Mouse (Mus musculus) testis, postnatal 14 days (tissue): ENCODE results near the gene Gm10053.
"Not testable (repeated sequence)": the region's sequence is repeated elsewhere in the genome, so short reads cannot be mapped to it uniquely, and the experiment has no call there.

Experiments used
- DNase-seq: peaks from one replicate; pipeline ENCODE4 v3.0.0; 2021; ENCODE audit warnings: low spot score

The Gm10053 gene

GRCm38 (mm10) chr19:24875129-24875870 lies at the start of gene Gm10053:
Gene Gm10053, plus strand, starts transcription at chr19:24875686.
- not testable (repeated sequence) for DNase-seq

GRCm38 (mm10) chr19:24842080-24842479 lies 33.4 kb upstream of the Gm10053 start:
- DNase-seq, result no peak

GRCm38 (mm10) chr19:24845007-24845546 lies 30.4 kb upstream of the Gm10053 start:
- DNase-seq, result no peak

- no peak for DNase-seq
Measured at GRCm38 (mm10) chr19:24848345-24848744, 27.1 kb upstream of the Gm10053 start.

- no peak for DNase-seq
Measured at GRCm38 (mm10) chr19:24848844-24849243, 26.6 kb upstream of the Gm10053 start.

- DNase-seq, result no peak
Measured at GRCm38 (mm10) chr19:24851456-24852315, 23.8 kb upstream of the Gm10053 start.

GRCm38 (mm10) chr19:24861276-24861611 lies 14.2 kb upstream of the Gm10053 start:
- DNase-seq, result no peak

GRCm38 (mm10) chr19:24861612-24862451 lies 13.7 kb upstream of the Gm10053 start, which contains the start of gene Pgm5:
Gene Pgm5, minus strand, starts transcription at chr19:24861855.
- no peak for DNase-seq

GRCm38 (mm10) chr19:24865436-24865835 lies 10.1 kb upstream of the Gm10053 start:
- no peak for DNase-seq

- peak; percentile 50 for DNase-seq
Measured at GRCm38 (mm10) chr19:24871037-24871635, 4.3 kb upstream of the Gm10053 start.

- no peak for DNase-seq
Measured at GRCm38 (mm10) chr19:24873873-24874272, 1.6 kb upstream of the Gm10053 start.

- no peak for DNase-seq
Measured at GRCm38 (mm10) chr19:24881237-24881636, 5.8 kb downstream of the Gm10053 start.

GRCm38 (mm10) chr19:24885504-24885903 lies 10.0 kb downstream of the Gm10053 start:
- DNase-seq, result no peak

GRCm38 (mm10) chr19:24886888-24887287 lies 11.4 kb downstream of the Gm10053 start:
- DNase-seq, result no peak

- no peak for DNase-seq
Measured at GRCm38 (mm10) chr19:24896536-24896935, 21.1 kb downstream of the Gm10053 start.

GRCm38 (mm10) chr19:24897006-24897895 lies 21.8 kb downstream of the Gm10053 start:
- no peak for DNase-seq

GRCm38 (mm10) chr19:24897896-24898736 lies 22.6 kb downstream of the Gm10053 start:
- no peak for DNase-seq

- no peak for DNase-seq
Measured at GRCm38 (mm10) chr19:24898737-24899577, 23.5 kb downstream of the Gm10053 start.
